8 mouse cellular contexts compared by ENCODE assay signal in the genomic region with DNA sequence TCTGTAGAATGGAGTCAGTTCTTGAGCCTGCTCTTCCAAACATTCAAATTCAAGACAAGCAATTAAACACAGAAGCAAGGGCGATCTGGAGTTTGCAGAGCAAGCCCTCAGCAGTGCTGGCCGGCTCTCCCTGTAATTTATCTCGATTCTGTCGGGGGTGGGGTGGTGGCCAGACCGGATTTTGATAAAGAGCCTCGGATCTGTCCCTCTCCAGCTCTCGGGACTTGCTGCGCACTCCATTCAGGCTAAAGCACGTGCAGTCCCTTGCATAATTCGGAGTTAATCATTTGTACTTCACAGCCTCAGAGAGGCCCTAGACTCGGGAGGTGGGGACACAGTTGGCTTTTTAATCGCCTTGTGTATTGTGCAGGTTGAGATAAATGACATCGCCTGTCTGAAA.
DNase-seq lines count a peak whose midpoint lies in the region; ATAC-seq and TF ChIP-seq lines count a peak whose summit lies in the region.

No protein-coding gene starts in this region.

- no peak overlapping the region for H3K27ac ChIP-seq in heart, embryonic 15.5 days
- no peak overlapping the region for H3K27ac ChIP-seq in hindbrain, postnatal 0 days

- no peaks in the 10 kb centered on the region for H3K27me3 ChIP-seq in heart, embryonic 15.5 days
- H3K27me3 ChIP-seq in hindbrain, postnatal 0 days (ENCODE audit: insufficient read depth, low read length) = no peaks in the 10 kb centered on the region

- no peak overlapping the region for H3K4me3 ChIP-seq in heart, embryonic 15.5 days
- H3K4me3 ChIP-seq in hindbrain, postnatal 0 days (ENCODE audit: low read length) = peak overlapping the region; percentile 8; the same call in 1 of the 2 replicates

- TF ChIP-seq CTCF in hindbrain, postnatal 0 days (IDR thresholded peaks at IDR 0.05; ENCODE audit: low read depth) = no peak

- ATAC-seq in heart, embryonic 15.5 days (replicated peaks; ENCODE audit: insufficient number of reproducible peaks, insufficient read depth, low FRiP score, low read depth) = no peak
- ATAC-seq in hindbrain, postnatal 0 days = no peak

- peak overlapping the region; percentile 41; the same call in 1 of the 2 replicates for H3K9ac ChIP-seq in heart, embryonic 15.5 days
- H3K9ac ChIP-seq in hindbrain, postnatal 0 days (replicated peaks; ENCODE audit: low read length) = no peak overlapping the region

- DNase-seq in heart, postnatal 36 days = no peak
- DNase-seq in hindbrain, postnatal 0 days (ENCODE audit: low spot score) = peak; percentile 10
- peak; percentile 49 to 70 for DNase-seq in lung, adult 18-20 months
- peak; percentile 50 for DNase-seq in retina, postnatal 1 day
- no peak for DNase-seq in adrenal gland, postnatal 4 days (ENCODE audit: low spot score in 2 of 2)
- no peak for DNase-seq in ovary, adult 18-20 months (ENCODE audit: low spot score)
- no peak for DNase-seq in spleen, postnatal 10 days (ENCODE audit: low spot score in 2 of 2)

- H3K36me3 ChIP-seq in heart, embryonic 15.5 days = no peaks in the 10 kb centered on the region
- no peaks in the 10 kb centered on the region for H3K36me3 ChIP-seq in hindbrain, postnatal 0 days (ENCODE audit: insufficient read depth, low read length)

- 1% methylated on average over 13 of the region's 13 CpGs for WGBS in heart, embryonic 15.5 days
- WGBS in hindbrain, postnatal 0 days = 3% methylated on average over 13 of the region's 13 CpGs

- peaks cover 9% of the 10 kb centered on the region for H3K4me1 ChIP-seq in heart, embryonic 15.5 days (replicated peaks)
- H3K4me1 ChIP-seq in hindbrain, postnatal 0 days (ENCODE audit: insufficient read depth, low read length) = no peaks in the 10 kb centered on the region

- intact Hi-C loops in heart, postnatal 36 days (cut with DNase I) = no loop called here

- no peaks in the 10 kb centered on the region for H3K9me3 ChIP-seq in heart, embryonic 15.5 days (replicated peaks)
- H3K9me3 ChIP-seq in hindbrain, postnatal 0 days (ENCODE audit: low read length) = no peaks in the 10 kb centered on the region

- peak overlapping the region; percentile 53 for H3K4me2 ChIP-seq in heart, embryonic 15.5 days
- H3K4me2 ChIP-seq in hindbrain, postnatal 0 days (ENCODE audit: low read depth, low read length) = peak overlapping the region; percentile 46

Comparison
In these comparisons a context has a peak if more than half of its experiments do, and no peak if none do; other contexts are left out.
1. DNase-seq: peak in hindbrain, postnatal 0 days (single experiment), lung, adult 18-20 months (2 of 2) and retina, postnatal 1 day (single experiment); none in heart, postnatal 36 days (0 of 2), adrenal gland, postnatal 4 days (0 of 2), ovary, adult 18-20 months (single experiment) and spleen, postnatal 10 days (0 of 2).